Mouse (Mus musculus) liver, embryonic 11.5 days (tissue): ENCODE results near the gene R3hcc1l. TPM values are rescaled to one million over a fixed set of nuclear protein-coding genes. Genes with fewer than 3 reads are reported as not detected.

Experiments
- ATAC-seq: fragments of 200-750 bp; cut with Nextera tagmentation; replicated peaks from 2 replicates; pipeline ENCODE4 v1.8.0; 2017; ENCODE audit warnings: moderate number of reproducible peaks, mild to moderate bottlenecking, moderate TSS enrichment, moderate library complexity; ENCODE audit not compliant: low FRiP score
- DNase-seq: peaks from one replicate; pipeline ENCODE4 v3.0.0-alpha.2; 2017; ENCODE audit warnings: low spot score
- H3K27ac ChIP-seq: fragments of 300-500 bp; sonication (generic); 2 replicates; pipeline ENCODE4 v1.5.1; 2014; ENCODE audit warnings: mild to moderate bottlenecking, low read depth, low read length, control low read depth
- H3K27me3 ChIP-seq: fragments of 300-500 bp; sonication (generic); replicated peaks from 2 replicates; pipeline ENCODE4 v1.6.1; 2014; ENCODE audit warnings: low read length, mixed read lengths; ENCODE audit not compliant: control insufficient read depth, insufficient read depth
- H3K36me3 ChIP-seq: fragments of 300-500 bp; sonication (generic); 2 replicates; pipeline ENCODE4 v1.6.1; 2014; ENCODE audit warnings: mild to moderate bottlenecking, low read length, moderate library complexity, mixed read lengths; ENCODE audit not compliant: control insufficient read depth, insufficient read depth
- H3K4me1 ChIP-seq: fragments of 300-500 bp; sonication (generic); replicated peaks from 2 replicates; pipeline ENCODE4 v1.6.1; 2014; ENCODE audit warnings: low read length, mixed read lengths; ENCODE audit not compliant: control insufficient read depth, insufficient read depth
- H3K4me2 ChIP-seq: fragments of 300-500 bp; sonication (generic); 2 replicates; pipeline ENCODE4 v1.6.1; 2014; ENCODE audit warnings: mild to moderate bottlenecking, control low read depth, moderate library complexity
- H3K4me3 ChIP-seq: fragments of 300-500 bp; sonication (generic); 2 replicates; pipeline ENCODE4 v1.5.1; 2014; ENCODE audit warnings: low read depth, low read length, control low read depth
- H3K9ac ChIP-seq: fragments of 300-500 bp; sonication (generic); 2 replicates; pipeline ENCODE4 v1.6.1; 2014; ENCODE audit warnings: low read depth, low read length, control low read depth
- H3K9me3 ChIP-seq: fragments of 300-500 bp; sonication (generic); 2 replicates; pipeline ENCODE4 v1.6.1; 2016; ENCODE audit warnings: low read length, inconsistent platforms, mixed read lengths; ENCODE audit not compliant: control insufficient read depth
- WGBS: fragments of 180-500 bp; shearing (Covaris S2); extraction: QIAGEN DNeasy Blood & Tissue Kit; methylation state at CpG from one replicate; pipeline ENCODE4 v1.1.7; 2014; 5-methylcytosine and 5-hydroxymethylcytosine counted together
- polyA plus RNA-seq: library from polyadenylated mRNA; unstranded; fragments of >200 nt; fragmentation: Nextera tagmentation; extraction: Ambion mirVana; gene quantifications from 2 replicates; pipeline ENCODE4 v1.2.1, GENCODE M21; 2014

Gene R3hcc1l
- polyA plus RNA-seq, 1 experiment from 2014 or later, result 20.8 TPM

- DNase-seq, result peak; percentile 44
- Histone ChIP-seq H3K4me3 (peak within 1 kb of the TSS; percentile 46), H3K4me1 (no peaks in the 10 kb centered on the region), H3K9me3 (no peaks in the 10 kb centered on the region), H3K27me3 (peaks cover 30% of the 10 kb centered on the region), H3K27ac (no peak within 1 kb of the TSS), H3K9ac (no peak within 1 kb of the TSS), H3K4me2 (peak within 1 kb of the TSS; percentile 70), H3K36me3 (no peaks in the 10 kb centered on the region)
- no peak for ATAC-seq
- WGBS, result 2% methylated on average over 35 of the region's 37 CpGs
Observed at GRCm38 (mm10) chr19:42612654-42613053, 94.1 kb downstream of the R3hcc1l start, which contains the start of gene Loxl4. Loxl4 (minus strand) TSS chr19:42612813.

GRCm38 (mm10) chr19:42613116-42613515 lies 94.6 kb downstream of the R3hcc1l start:
- no peak for DNase-seq
- Histone ChIP-seq H3K27ac (no peak overlapping the region), H3K4me3 (peak overlapping the region; percentile 46), H3K9me3 (no peaks in the 10 kb centered on the region), H3K36me3 (no peaks in the 10 kb centered on the region), H3K9ac (no peak overlapping the region), H3K4me2 (peak overlapping the region; percentile 70), H3K27me3 (peaks cover 30% of the 10 kb centered on the region), H3K4me1 (no peaks in the 10 kb centered on the region)
- no peak for ATAC-seq
- WGBS, result 22% methylated on average over 7 of the region's 7 CpGs

- Histone ChIP-seq H3K9me3 (no peaks in the 10 kb centered on the region), H3K27me3 (peaks cover 30% of the 10 kb centered on the region), H3K27ac (no peak overlapping the region), H3K4me3 (no peak overlapping the region), H3K9ac (no peak overlapping the region), H3K4me1 (no peaks in the 10 kb centered on the region), H3K36me3 (no peaks in the 10 kb centered on the region), H3K4me2 (no peak overlapping the region)
- ATAC-seq, result no peak
- 65% methylated on average over 7 of the region's 7 CpGs for WGBS
- no peak for DNase-seq
Observed at GRCm38 (mm10) chr19:42613647-42614225, 95.2 kb downstream of the R3hcc1l start.

GRCm38 (mm10) chr19:42628068-42628467 lies 109.5 kb downstream of the R3hcc1l start:
- no peak for DNase-seq
- H3K4me2 ChIP-seq, result no peak overlapping the region

GRCm38 (mm10) chr19:42631541-42631961 lies 113.0 kb downstream of the R3hcc1l start:
- Histone ChIP-seq H3K4me1 (no peaks in the 10 kb centered on the region), H3K27me3 (peaks cover 6% of the 10 kb centered on the region), H3K4me2 (peak overlapping the region; percentile 25), H3K4me3 (no peak overlapping the region), H3K9me3 (no peaks in the 10 kb centered on the region), H3K9ac (no peak overlapping the region), H3K27ac (no peak overlapping the region), H3K36me3 (no peaks in the 10 kb centered on the region)
- DNase-seq (no peak), ATAC-seq (no peak)
- WGBS, result 13% methylated on average over 8 of the region's 8 CpGs

More at GRCm38 (mm10) chr19:42628068-42628467, 109.5 kb downstream of the R3hcc1l start:
- 83% methylated on average over 6 of the region's 6 CpGs for WGBS
- Histone ChIP-seq H3K4me1 (no peaks in the 10 kb centered on the region), H3K36me3 (no peaks in the 10 kb centered on the region), H3K9ac (no peak overlapping the region), H3K4me3 (no peak overlapping the region), H3K27me3 (peaks cover 6% of the 10 kb centered on the region), H3K9me3 (no peaks in the 10 kb centered on the region), H3K27ac (no peak overlapping the region)
- ATAC-seq, result no peak

GRCm38 (mm10) chr19:42632301-42632700 lies 113.7 kb downstream of the R3hcc1l start:
- H3K27me3 ChIP-seq, result peaks cover 6% of the 10 kb centered on the region
- H3K4me2 ChIP-seq, result no peak overlapping the region
- no peak overlapping the region for H3K4me3 ChIP-seq
- DNase-seq (no peak), ATAC-seq (no peak)
- no peaks in the 10 kb centered on the region for H3K36me3 ChIP-seq
- 59% methylated on average over 4 of the region's 4 CpGs for WGBS
- H3K27ac ChIP-seq, result no peak overlapping the region
- no peaks in the 10 kb centered on the region for H3K4me1 ChIP-seq
- H3K9me3 ChIP-seq, result no peaks in the 10 kb centered on the region
- no peak overlapping the region for H3K9ac ChIP-seq

- 63% methylated on average over 2 of the region's 2 CpGs for WGBS
- Histone ChIP-seq H3K4me3 (no peak overlapping the region), H3K9me3 (no peaks in the 10 kb centered on the region), H3K36me3 (no peaks in the 10 kb centered on the region), H3K4me1 (no peaks in the 10 kb centered on the region), H3K9ac (no peak overlapping the region), H3K27me3 (peaks cover 6% of the 10 kb centered on the region), H3K27ac (no peak overlapping the region), H3K4me2 (no peak overlapping the region)
- DNase-seq (no peak), ATAC-seq (no peak)
Observed at GRCm38 (mm10) chr19:42633650-42634049, 115.1 kb downstream of the R3hcc1l start.

GRCm38 (mm10) chr19:42636631-42637030 lies 118.1 kb downstream of the R3hcc1l start:
- 49% methylated on average over 11 of the region's 11 CpGs for WGBS
- ATAC-seq, result no peak

More at GRCm38 (mm10) chr19:42636631-42637030, 118.1 kb downstream of the R3hcc1l start:
- no peaks in the 10 kb centered on the region for H3K36me3 ChIP-seq
- no peaks in the 10 kb centered on the region for H3K9me3 ChIP-seq
- DNase-seq, result no peak
- H3K4me3 ChIP-seq, result no peak overlapping the region
- H3K4me2 ChIP-seq, result no peak overlapping the region
- no peaks in the 10 kb centered on the region for H3K4me1 ChIP-seq
- H3K27ac ChIP-seq, result no peak overlapping the region
- H3K27me3 ChIP-seq, result peaks cover 2% of the 10 kb centered on the region; the same call in 1 of the 2 replicates
- H3K9ac ChIP-seq, result no peak overlapping the region
